Mouse (Mus musculus) spleen, postnatal 14 days (tissue): ENCODE measurements around the gene Fsd1.

Experiments
- DNase-seq, 2 experiments: peaks; one replicate each; pipeline ENCODE4 v3.0.0; 2021 to 2022; ENCODE audit warnings: low spot score in 2 of 2

Gene Fsd1

GRCm38 (mm10) chr17:56027801-56028441 is 41.6 kb downstream of the Fsd1 start:
- no peak for DNase-seq

DNA sequence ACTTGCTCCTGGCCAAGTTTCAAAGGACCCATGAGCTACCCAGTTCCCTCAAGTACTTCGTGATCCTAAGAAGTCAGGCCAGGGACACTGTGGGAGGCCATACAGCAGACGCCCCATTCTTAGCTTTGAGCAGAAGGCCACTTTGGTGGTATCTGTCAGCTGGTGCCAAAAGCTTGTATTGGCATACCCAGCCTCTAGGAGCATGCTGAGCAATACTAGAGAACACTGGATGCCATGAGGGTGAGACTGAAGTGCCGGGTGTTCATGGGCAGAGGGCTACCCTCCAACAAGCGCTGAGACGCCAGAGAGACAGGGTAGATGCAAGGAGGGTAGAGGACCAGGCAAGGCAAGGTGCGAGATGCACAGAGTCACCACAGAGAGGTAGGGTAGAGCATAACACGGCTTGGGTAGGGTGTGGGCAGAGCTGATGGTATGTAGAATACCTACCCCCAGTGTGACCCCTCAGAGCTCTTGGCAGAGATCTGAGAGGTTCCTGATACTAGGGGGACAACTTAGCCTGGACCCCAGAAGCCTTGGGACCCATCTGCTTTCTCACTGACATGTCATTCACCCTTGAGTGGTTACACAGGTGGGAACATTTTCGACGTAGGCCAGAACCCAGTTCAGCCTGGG is 44.0 kb downstream of the Fsd1 start:
- no peak for DNase-seq

- no peak for DNase-seq
Observed at GRCm38 (mm10) chr17:56030919-56031318, 44.6 kb downstream of the Fsd1 start.

- no peak for DNase-seq
Observed at GRCm38 (mm10) chr17:56031431-56031830, 45.1 kb downstream of the Fsd1 start.

DNA sequence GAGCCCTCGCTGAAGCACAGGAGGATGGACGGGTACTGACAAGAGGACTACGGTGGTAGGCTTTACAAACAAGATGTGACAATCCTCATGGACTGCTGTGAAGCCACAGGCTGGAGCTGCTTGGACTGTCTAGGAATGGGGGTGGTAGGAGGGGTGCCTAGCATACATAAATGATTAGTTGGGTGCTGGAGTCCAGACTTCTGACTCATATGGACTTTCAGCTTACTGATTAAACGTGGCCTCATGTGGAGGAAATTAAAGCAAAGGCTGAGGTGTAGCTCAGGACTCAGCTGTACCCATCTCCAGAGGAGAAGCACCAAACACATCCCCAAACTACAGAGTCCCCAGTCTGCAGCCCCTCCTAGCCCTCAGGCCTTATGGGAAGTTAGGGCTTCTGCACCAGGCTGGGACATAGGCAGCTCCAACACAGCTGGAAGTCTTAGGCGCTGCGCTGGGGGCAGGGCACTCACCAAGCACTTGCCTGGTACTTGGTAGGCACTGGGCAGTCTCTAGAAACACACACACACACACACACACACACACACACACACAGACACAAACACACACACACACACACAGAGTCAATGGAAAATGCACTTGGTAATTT is 45.9 kb downstream of the Fsd1 start:
- DNase-seq = no peak

- peak in 1 of 2 experiments; percentile 38 for DNase-seq
Observed at GRCm38 (mm10) chr17:56032831-56033230, 46.5 kb downstream of the Fsd1 start.

- no peak for DNase-seq
Observed at GRCm38 (mm10) chr17:56034040-56034725, 47.9 kb downstream of the Fsd1 start.

DNA sequence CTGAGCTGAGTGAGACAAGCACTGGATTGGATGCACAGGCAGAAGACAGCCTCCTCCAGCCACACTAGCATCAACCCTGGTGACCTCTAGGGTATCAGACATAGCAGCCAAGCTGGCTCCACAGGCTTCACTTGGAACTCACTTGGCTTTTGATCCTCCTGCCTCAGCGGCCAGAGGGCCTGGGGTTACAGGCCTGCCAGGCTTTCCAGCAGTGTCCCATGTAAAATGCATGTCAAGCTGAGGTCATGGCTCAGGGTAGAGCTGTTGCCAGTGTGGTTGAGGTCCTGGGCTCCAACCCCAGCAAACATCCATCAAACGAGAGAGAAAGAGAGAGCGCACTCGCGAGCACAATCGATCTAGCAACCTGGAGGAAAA is 48.4 kb downstream of the Fsd1 start:
- DNase-seq = no peak

GRCm38 (mm10) chr17:56035216-56035615 is 48.9 kb downstream of the Fsd1 start:
- no peak for DNase-seq

DNA sequence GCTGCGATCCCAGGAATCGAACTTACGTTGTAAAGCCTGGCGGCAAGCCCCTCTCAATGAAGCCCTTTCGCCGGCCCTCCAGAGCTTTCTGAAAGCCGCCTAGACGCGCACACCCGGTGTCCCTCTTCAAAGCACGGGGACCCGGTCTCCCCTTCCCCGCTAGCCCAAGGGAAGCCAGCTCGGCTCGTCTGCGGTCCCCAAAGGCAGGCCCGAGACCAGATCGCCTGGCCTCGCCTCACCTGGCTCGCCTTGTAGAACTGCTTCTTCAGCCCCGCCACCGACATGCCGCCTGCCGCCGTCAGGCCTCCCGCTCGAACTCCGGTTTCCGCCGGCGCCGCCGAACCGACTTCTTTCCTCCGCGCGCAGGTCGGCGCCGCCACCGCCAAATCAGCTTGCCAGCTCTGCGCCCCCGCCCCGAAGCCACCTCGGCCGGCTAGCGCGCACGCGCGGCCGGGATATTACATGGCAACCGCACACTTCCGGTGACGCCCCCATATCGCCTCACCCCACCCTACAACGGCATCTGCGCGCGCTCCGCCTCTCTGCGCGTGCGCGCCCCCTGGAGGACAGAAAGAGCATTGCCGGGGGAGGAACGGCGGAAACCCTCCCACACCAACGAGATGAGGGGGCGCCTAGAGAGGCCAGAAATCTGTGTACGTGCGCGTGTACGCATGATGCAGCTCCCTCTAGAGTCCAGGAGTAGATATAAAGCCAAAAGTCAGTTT is 50.0 kb downstream of the Fsd1 start, which contains the start of gene Sh3gl1:
Sh3gl1 (minus strand) TSS at position 460 of the 725 bp plus-strand sequence.
- DNase-seq = peak; percentile 99

DNA sequence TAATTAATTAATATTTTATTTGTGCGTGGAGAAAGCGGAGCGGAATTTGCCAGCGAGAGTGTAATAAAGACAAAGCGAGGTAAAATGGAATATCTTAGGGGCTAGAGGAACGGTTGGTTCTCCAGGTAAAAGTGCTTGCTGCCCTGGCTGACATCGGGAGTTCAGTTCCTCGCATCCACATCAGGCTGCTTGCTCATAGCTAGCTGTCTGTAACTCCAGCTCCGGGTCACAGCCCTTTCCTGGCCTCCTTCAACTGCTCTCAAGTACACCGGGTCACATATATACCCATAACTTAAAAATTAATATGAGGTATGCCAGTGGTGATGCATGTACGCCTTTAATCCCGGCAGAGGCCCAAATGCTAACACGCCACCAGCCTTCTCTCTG is 50.6 kb downstream of the Fsd1 start:
- no peak for DNase-seq

DNA sequence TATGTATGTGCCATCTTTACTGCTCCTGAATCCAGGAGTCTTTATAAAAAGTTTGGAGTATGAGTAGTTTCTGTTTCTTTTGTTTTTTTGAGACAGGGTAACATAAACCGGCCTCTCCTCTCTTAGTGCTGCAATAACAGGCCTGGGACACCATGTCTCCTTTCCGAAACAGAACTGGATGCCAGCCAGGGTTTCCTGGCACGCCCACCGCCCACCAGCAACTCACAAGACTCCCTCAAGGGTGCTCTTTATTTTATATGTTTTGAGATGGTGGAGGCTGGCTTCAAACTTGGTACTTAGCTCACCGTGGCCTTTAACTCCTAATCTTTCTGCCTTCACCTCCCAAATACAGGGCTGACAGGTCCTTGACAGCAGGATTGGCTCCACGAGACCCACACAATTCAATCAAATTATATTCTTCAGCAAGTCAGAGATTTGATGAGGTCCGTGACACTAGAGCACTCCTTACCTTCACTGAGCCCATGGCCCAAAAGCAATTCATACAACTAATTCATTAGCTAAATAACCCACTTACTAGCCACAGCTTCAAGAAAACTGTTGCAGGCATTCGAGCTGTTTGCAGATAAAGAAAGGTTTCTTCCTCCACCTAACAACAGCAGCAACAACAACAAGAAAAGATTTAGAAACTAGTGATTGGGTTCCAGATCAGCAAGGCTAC is 52.4 kb downstream of the Fsd1 start:
- no peak for DNase-seq

- DNase-seq = no peak
Observed at GRCm38 (mm10) chr17:56039345-56039744, 53.0 kb downstream of the Fsd1 start.

GRCm38 (mm10) chr17:56040030-56040856 is 53.9 kb downstream of the Fsd1 start, which contains the start of gene Chaf1a:
Gene Chaf1a, plus strand, starts transcription at chr17:56040439.
- peak; percentile 92 to 94 for DNase-seq

DNA sequence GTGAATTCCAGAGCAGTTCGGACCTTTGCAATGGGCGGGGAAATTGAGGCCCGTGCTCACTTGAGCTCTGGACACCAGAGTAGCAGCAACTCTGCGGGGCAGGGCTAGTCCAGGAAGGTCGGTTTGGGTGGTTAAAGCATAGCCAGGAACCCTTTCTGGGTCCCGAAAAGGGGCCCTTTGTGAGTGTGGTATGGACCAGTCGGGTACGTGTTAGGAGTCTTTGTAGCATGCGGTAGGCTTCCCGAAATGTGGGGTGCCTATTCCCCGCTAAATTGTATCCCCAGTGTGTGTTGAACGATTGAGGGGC is 54.5 kb downstream of the Fsd1 start:
- no peak for DNase-seq
